Mouse (Mus musculus): ENCODE data around the gene Nucb2. TPM values are rescaled to one million over a fixed set of nuclear protein-coding genes. Genes with fewer than 3 reads are reported as not detected.
A peak's percentile ranks its signal among the peaks of the same experiment; 100 is the strongest.

Gene Nucb2
- polyA plus RNA-seq, 1 experiment from 2014 or later = 23.3 TPM

GRCm38 (mm10) chr7:116484213-116484612 is 20.0 kb upstream of the Nucb2 start:
- no peak overlapping the region for H3K9ac ChIP-seq (ENCODE audit: low read length)
- peak overlapping the region; percentile 44; the same call in 1 of the 2 replicates for H3K27ac ChIP-seq (ENCODE audit: low read length)
- no peaks in the 10 kb centered on the region for H3K9me3 ChIP-seq (ENCODE audit: control insufficient read depth, low read length)
- peak; percentile 10; the same call in 1 of the 2 replicates for ATAC-seq (ENCODE audit: low read depth)
- no peak overlapping the region for H3K4me2 ChIP-seq (ENCODE audit: low read depth, low read length)
- H3K36me3 ChIP-seq (ENCODE audit: control insufficient read depth, insufficient read depth, low read length) = no peaks in the 10 kb centered on the region
- no peak overlapping the region for H3K4me3 ChIP-seq (ENCODE audit: low read length)
- no peaks in the 10 kb centered on the region for H3K27me3 ChIP-seq (ENCODE audit: control insufficient read depth, insufficient read depth, low read depth, low read length)
- 53% methylated on average over 5 of the region's 5 CpGs for WGBS
- no peaks in the 10 kb centered on the region for H3K4me1 ChIP-seq (replicated peaks; ENCODE audit: control insufficient read depth, insufficient read depth, low read length)

- Histone ChIP-seq H3K9me3 (ENCODE audit: control insufficient read depth, low read length) (no peaks in the 10 kb centered on the region), H3K4me2 (ENCODE audit: low read depth, low read length) (no peak overlapping the region), H3K27me3 (ENCODE audit: control insufficient read depth, insufficient read depth, low read depth, low read length) (no peaks in the 10 kb centered on the region), H3K4me3 (ENCODE audit: low read length) (no peak overlapping the region), H3K4me1 (replicated peaks; ENCODE audit: control insufficient read depth, insufficient read depth, low read length) (no peaks in the 10 kb centered on the region), H3K27ac (ENCODE audit: low read length) (no peak overlapping the region), H3K9ac (ENCODE audit: low read length) (no peak overlapping the region), H3K36me3 (ENCODE audit: control insufficient read depth, insufficient read depth, low read length) (no peaks in the 10 kb centered on the region)
- WGBS = 69% methylated on average over 1 of the region's 1 CpGs
- no peak for ATAC-seq (ENCODE audit: low read depth)
Observed at GRCm38 (mm10) chr7:116485062-116485601, 19.0 kb upstream of the Nucb2 start.

- no peak for ATAC-seq (ENCODE audit: low read depth)
- 68% methylated on average over 4 of the region's 4 CpGs for WGBS
- H3K9ac ChIP-seq (ENCODE audit: low read length) = no peak overlapping the region
- H3K27ac ChIP-seq (ENCODE audit: low read length) = no peak overlapping the region
- H3K4me1 ChIP-seq (replicated peaks; ENCODE audit: control insufficient read depth, insufficient read depth, low read length) = no peaks in the 10 kb centered on the region
- no peak overlapping the region for H3K4me2 ChIP-seq (ENCODE audit: low read depth, low read length)
- no peaks in the 10 kb centered on the region for H3K27me3 ChIP-seq (ENCODE audit: control insufficient read depth, insufficient read depth, low read depth, low read length)
- H3K9me3 ChIP-seq (ENCODE audit: control insufficient read depth, low read length) = no peaks in the 10 kb centered on the region
- no peaks in the 10 kb centered on the region for H3K36me3 ChIP-seq (ENCODE audit: control insufficient read depth, insufficient read depth, low read length)
- no peak overlapping the region for H3K4me3 ChIP-seq (ENCODE audit: low read length)
Observed at GRCm38 (mm10) chr7:116491113-116491512, 13.1 kb upstream of the Nucb2 start.

- no peak for ATAC-seq (ENCODE audit: low read depth)
- 75% methylated on average over 7 of the region's 7 CpGs for WGBS
- H3K27ac ChIP-seq (ENCODE audit: low read length) = no peak overlapping the region
Observed at GRCm38 (mm10) chr7:116493267-116494003, 10.7 kb upstream of the Nucb2 start.

GRCm38 (mm10) chr7:116494618-116495017 is 9.6 kb upstream of the Nucb2 start:
- no peaks in the 10 kb centered on the region for H3K27me3 ChIP-seq (ENCODE audit: control insufficient read depth, insufficient read depth, low read depth, low read length)
- H3K36me3 ChIP-seq (ENCODE audit: control insufficient read depth, insufficient read depth, low read length) = no peaks in the 10 kb centered on the region
- H3K27ac ChIP-seq (ENCODE audit: low read length) = no peak overlapping the region
- no peak overlapping the region for H3K9ac ChIP-seq (ENCODE audit: low read length)
- H3K4me3 ChIP-seq (ENCODE audit: low read length) = no peak overlapping the region
- no peaks in the 10 kb centered on the region for H3K4me1 ChIP-seq (replicated peaks; ENCODE audit: control insufficient read depth, insufficient read depth, low read length)
- ATAC-seq (ENCODE audit: low read depth) = no peak
- WGBS = 71% methylated on average over 5 of the region's 5 CpGs
- H3K9me3 ChIP-seq (ENCODE audit: control insufficient read depth, low read length) = no peaks in the 10 kb centered on the region
- no peak overlapping the region for H3K4me2 ChIP-seq (ENCODE audit: low read depth, low read length)

More at GRCm38 (mm10) chr7:116493267-116494003, 10.7 kb upstream of the Nucb2 start:
- no peaks in the 10 kb centered on the region for H3K36me3 ChIP-seq (ENCODE audit: control insufficient read depth, insufficient read depth, low read length)
- no peak overlapping the region for H3K9ac ChIP-seq (ENCODE audit: low read length)
- no peak overlapping the region for H3K4me2 ChIP-seq (ENCODE audit: low read depth, low read length)
- H3K27me3 ChIP-seq (ENCODE audit: control insufficient read depth, insufficient read depth, low read depth, low read length) = no peaks in the 10 kb centered on the region
- H3K4me3 ChIP-seq (ENCODE audit: low read length) = no peak overlapping the region
- H3K4me1 ChIP-seq (replicated peaks; ENCODE audit: control insufficient read depth, insufficient read depth, low read length) = no peaks in the 10 kb centered on the region
- no peaks in the 10 kb centered on the region for H3K9me3 ChIP-seq (ENCODE audit: control insufficient read depth, low read length)

- no peaks in the 10 kb centered on the region for H3K27me3 ChIP-seq (ENCODE audit: control insufficient read depth, insufficient read depth, low read depth, low read length)
- no peaks in the 10 kb centered on the region for H3K4me1 ChIP-seq (replicated peaks; ENCODE audit: control insufficient read depth, insufficient read depth, low read length)
- no peak overlapping the region for H3K4me3 ChIP-seq (ENCODE audit: low read length)
- H3K36me3 ChIP-seq (ENCODE audit: control insufficient read depth, insufficient read depth, low read length) = no peaks in the 10 kb centered on the region
- no peak for ATAC-seq (ENCODE audit: low read depth)
- no peak overlapping the region for H3K9ac ChIP-seq (ENCODE audit: low read length)
- no peak overlapping the region for H3K4me2 ChIP-seq (ENCODE audit: low read depth, low read length)
- WGBS = 92% methylated on average over 4 of the region's 4 CpGs
- H3K9me3 ChIP-seq (ENCODE audit: control insufficient read depth, low read length) = no peaks in the 10 kb centered on the region
- no peak overlapping the region for H3K27ac ChIP-seq (ENCODE audit: low read length)
Observed at GRCm38 (mm10) chr7:116496760-116497159, 7.4 kb upstream of the Nucb2 start.

- Histone ChIP-seq H3K4me2 (ENCODE audit: low read depth, low read length) (peak overlapping the region; percentile 94), H3K4me1 (replicated peaks; ENCODE audit: control insufficient read depth, insufficient read depth, low read length) (peaks cover 6% of the 10 kb centered on the region), H3K9ac (ENCODE audit: low read length) (peak overlapping the region; percentile 77), H3K36me3 (ENCODE audit: control insufficient read depth, insufficient read depth, low read length) (no peaks in the 10 kb centered on the region), H3K4me3 (ENCODE audit: low read length) (peak overlapping the region; percentile 67), H3K27ac (ENCODE audit: low read length) (no peak overlapping the region), H3K27me3 (ENCODE audit: control insufficient read depth, insufficient read depth, low read depth, low read length) (no peaks in the 10 kb centered on the region), H3K9me3 (ENCODE audit: control insufficient read depth, low read length) (no peaks in the 10 kb centered on the region)
- WGBS = 1% methylated on average over 6 of the region's 6 CpGs
- ATAC-seq (ENCODE audit: low read depth) = no peak
Observed at GRCm38 (mm10) chr7:116504818-116505170, 625 bp downstream of the Nucb2 start.

GRCm38 (mm10) chr7:116514030-116514429 is 9.9 kb downstream of the Nucb2 start:
- no peak overlapping the region for H3K9ac ChIP-seq (ENCODE audit: low read length)
- peak overlapping the region; percentile 45 for H3K27ac ChIP-seq (ENCODE audit: low read length)
- H3K4me3 ChIP-seq (ENCODE audit: low read length) = no peak overlapping the region
- peaks cover 14% of the 10 kb centered on the region for H3K4me1 ChIP-seq (replicated peaks; ENCODE audit: control insufficient read depth, insufficient read depth, low read length)
- 76% methylated on average over 5 of the region's 5 CpGs for WGBS
- H3K36me3 ChIP-seq (ENCODE audit: control insufficient read depth, insufficient read depth, low read length) = peaks cover 3% of the 10 kb centered on the region; the same call in 1 of the 2 replicates
- ATAC-seq (ENCODE audit: low read depth) = no peak
- H3K9me3 ChIP-seq (ENCODE audit: control insufficient read depth, low read length) = no peaks in the 10 kb centered on the region
- H3K4me2 ChIP-seq (ENCODE audit: low read depth, low read length) = no peak overlapping the region
- H3K27me3 ChIP-seq (ENCODE audit: control insufficient read depth, insufficient read depth, low read depth, low read length) = no peaks in the 10 kb centered on the region

GRCm38 (mm10) chr7:116514546-116514945 is 10.4 kb downstream of the Nucb2 start:
- Histone ChIP-seq H3K4me3 (ENCODE audit: low read length) (no peak overlapping the region), H3K4me2 (ENCODE audit: low read depth, low read length) (no peak overlapping the region), H3K27ac (ENCODE audit: low read length) (peak overlapping the region; percentile 45), H3K36me3 (ENCODE audit: control insufficient read depth, insufficient read depth, low read length) (peaks cover 3% of the 10 kb centered on the region; the same call in 1 of the 2 replicates), H3K4me1 (replicated peaks; ENCODE audit: control insufficient read depth, insufficient read depth, low read length) (peaks cover 14% of the 10 kb centered on the region), H3K9ac (ENCODE audit: low read length) (no peak overlapping the region), H3K9me3 (ENCODE audit: control insufficient read depth, low read length) (no peaks in the 10 kb centered on the region), H3K27me3 (ENCODE audit: control insufficient read depth, insufficient read depth, low read depth, low read length) (no peaks in the 10 kb centered on the region)
- ATAC-seq (ENCODE audit: low read depth) = peak; percentile 62; the same call in 1 of the 2 replicates
- 51% methylated on average over 9 of the region's 9 CpGs for WGBS
